Mouse (Mus musculus) forebrain, postnatal 0 days (tissue): Measurements from ENCODE around the gene 2010315B03Rik. TPM values are rescaled to one million over a fixed set of nuclear protein-coding genes. Genes with fewer than 3 reads are reported as not detected.

Source experiments
- ATAC-seq: fragments of 200-750 bp; cut with Nextera tagmentation; 2 replicates; pipeline ENCODE4 v1.8.0; 2017; ENCODE audit warnings: mild to moderate bottlenecking, moderate library complexity
- DNase-seq: peaks from one replicate; pipeline ENCODE4 v3.0.0-alpha.2; 2015
- H3K27ac ChIP-seq: fragments of 300-500 bp; sonication (generic); 2 replicates; pipeline ENCODE4 v1.5.1; 2014; ENCODE audit warnings: low read depth, mild to moderate bottlenecking, antibody characterized with exemption, low read length, moderate library complexity, mixed read lengths
- H3K27me3 ChIP-seq: fragments of 300-500 bp; sonication (generic); 2 replicates; pipeline ENCODE4 v1.6.1; 2014; ENCODE audit warnings: mild to moderate bottlenecking, low read length, mixed read lengths; ENCODE audit not compliant: insufficient read depth
- H3K36me3 ChIP-seq: fragments of 300-500 bp; sonication (generic); 2 replicates; pipeline ENCODE4 v1.6.1; 2014; ENCODE audit warnings: mild to moderate bottlenecking, moderate library complexity; ENCODE audit not compliant: insufficient read depth
- H3K4me1 ChIP-seq: fragments of 300-500 bp; sonication (generic); 2 replicates; pipeline ENCODE4 v1.6.1; 2014; ENCODE audit warnings: antibody characterized with exemption; ENCODE audit not compliant: insufficient read depth
- H3K4me2 ChIP-seq: fragments of 300-500 bp; sonication (generic); 2 replicates; pipeline ENCODE4 v1.6.1; 2014; ENCODE audit warnings: low read depth, mild to moderate bottlenecking, moderate library complexity
- H3K4me3 ChIP-seq: fragments of 300-500 bp; sonication (generic); 2 replicates; pipeline ENCODE4 v1.5.1; 2014; ENCODE audit warnings: low read depth, low read length, mixed read lengths
- H3K9ac ChIP-seq: fragments of 300-500 bp; sonication (generic); 2 replicates; pipeline ENCODE4 v1.6.1; 2014; ENCODE audit warnings: mild to moderate bottlenecking
- H3K9me3 ChIP-seq: fragments of 300-500 bp; sonication (generic); 2 replicates; pipeline ENCODE4 v1.6.1; 2016; ENCODE audit warnings: low read length
- CTCF ChIP-seq: sonication (generic); IDR thresholded peaks from 2 replicates; pipeline ENCODE4 v1.5.1; 2016; ENCODE audit warnings: antibody characterized with exemption, control low read depth, low read depth
- WGBS: fragments of 180-500 bp; shearing (Covaris S2); extraction: QIAGEN DNeasy Blood & Tissue Kit; methylation state at CpG from one replicate; pipeline ENCODE4 v1.1.7; 2014; 5-methylcytosine and 5-hydroxymethylcytosine counted together
- polyA plus RNA-seq: library from polyadenylated mRNA; unstranded; fragments of >200 nt; fragmentation: Nextera tagmentation; extraction: Ambion mirVana; gene quantifications from 2 replicates; pipeline ENCODE4 v1.2.1, GENCODE M21; 2015
- total RNA-seq: library from RNA; depleted of rRNA; stranded (reverse); fragments of >200 nt; gene quantifications from 2 replicates; pipeline ENCODE4 v1.2.3, GENCODE M21; 2014; rRNA removed

The 2010315B03Rik gene
- total RNA-seq (12.9 and 19.8 TPM in 2 replicates), polyA plus RNA-seq (7.7 and 12.0 TPM in 2 replicates)

DNA sequence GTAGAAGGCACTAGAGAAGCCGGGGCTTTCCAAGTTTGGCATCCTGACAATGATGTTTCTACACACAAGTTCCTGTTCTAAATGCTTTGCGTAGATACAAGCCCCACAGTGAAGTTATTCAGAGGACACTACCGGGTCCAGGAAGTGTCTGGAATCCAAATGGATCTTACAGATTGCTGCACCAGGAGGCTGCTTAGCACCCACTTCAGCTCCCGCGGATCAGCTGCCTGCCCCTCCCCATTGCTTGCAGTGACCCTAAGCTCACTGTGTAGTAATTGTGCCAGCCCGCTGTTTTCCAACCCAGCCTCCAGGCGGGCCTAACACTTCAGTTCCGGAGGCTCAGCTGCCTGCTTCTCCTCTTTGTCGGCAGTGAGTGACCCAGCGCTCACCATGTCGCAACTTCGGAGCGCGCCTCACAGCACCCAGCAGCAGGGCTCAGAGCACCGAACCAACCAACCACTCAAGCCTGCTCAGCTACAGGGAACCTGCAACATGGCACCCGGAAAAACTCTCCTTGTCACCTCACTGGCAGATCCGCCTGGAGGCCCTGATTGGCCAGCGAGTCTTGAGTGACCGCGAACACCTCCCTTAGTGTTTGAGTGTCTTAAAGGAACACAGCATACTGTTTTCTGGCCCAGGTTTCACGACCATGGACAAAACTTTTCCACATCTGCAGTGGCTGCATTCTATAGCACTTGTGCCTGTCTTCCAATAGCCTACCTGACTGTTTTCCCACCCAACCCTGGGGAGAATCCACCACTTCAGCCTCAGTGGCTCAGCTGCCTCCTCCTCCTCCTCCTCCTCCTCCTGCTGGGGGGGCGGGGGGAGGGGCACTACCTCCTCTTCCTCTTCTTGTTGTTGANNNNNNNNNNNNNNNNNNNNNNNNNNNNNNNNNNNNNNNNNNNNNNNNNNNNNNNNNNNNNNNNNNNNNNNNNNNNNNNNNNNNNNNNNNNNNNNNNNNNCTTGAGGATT, at the start of gene 2010315B03Rik:
Gene 2010315B03Rik, minus strand, starts transcription at position 526 of the 972 bp plus-strand sequence.
- peak; percentile 88 for DNase-seq
- peaks cover 3% of the 10 kb centered on the region; the same call in 1 of the 2 replicates for H3K9me3 ChIP-seq
- peak within 1 kb of the TSS; percentile 61 for H3K4me3 ChIP-seq
- peak within 1 kb of the TSS; percentile 60 for H3K4me2 ChIP-seq
- WGBS: under 1% methylated on average over 21 of the region's 22 CpGs
- 0 out of 2 replicates have a peak, but pooled peaks cover 6% of the 10 kb centered on the region for H3K4me1 ChIP-seq
- H3K9ac ChIP-seq: peak within 1 kb of the TSS; percentile 74
- H3K27me3 ChIP-seq: no peaks in the 10 kb centered on the region
- peak within 1 kb of the TSS; percentile 89 for H3K27ac ChIP-seq
- 0 out of 2 replicates have a peak, but pooled peaks have one; percentile 13 for TF ChIP-seq CTCF
- no peaks in the 10 kb centered on the region for H3K36me3 ChIP-seq
- ATAC-seq: peak; percentile 99

DNA sequence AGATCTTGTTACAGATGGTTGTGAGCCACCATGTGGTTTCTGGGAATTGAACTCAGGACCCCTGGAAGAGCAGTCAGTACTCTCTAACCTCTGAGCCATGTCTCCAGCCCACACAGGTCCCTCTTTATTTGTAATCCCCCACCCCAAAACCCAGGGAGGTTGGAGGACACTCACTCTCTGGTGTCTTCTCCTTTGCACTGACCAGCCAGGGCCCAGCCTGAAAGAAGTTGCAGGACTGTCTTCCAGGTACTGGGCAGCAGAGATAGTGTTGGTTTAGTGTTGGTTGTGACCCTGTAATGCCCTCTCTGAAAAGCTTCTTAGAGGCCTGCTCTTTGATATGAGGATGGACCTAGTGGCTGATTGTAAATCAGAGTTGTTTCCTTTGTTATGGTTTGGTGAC, 994 bp downstream of the 2010315B03Rik start:
- Histone ChIP-seq H3K9ac (peak overlapping the region; percentile 74), H3K4me3 (peak overlapping the region; percentile 61), H3K9me3 (no peaks in the 10 kb centered on the region), H3K27me3 (no peaks in the 10 kb centered on the region), H3K4me2 (peak overlapping the region; percentile 60), H3K36me3 (no peaks in the 10 kb centered on the region), H3K27ac (no peak overlapping the region; the same call in 1 of the 2 replicates), H3K4me1 (0 out of 2 replicates have a peak, but pooled peaks cover 6% of the 10 kb centered on the region)
- TF ChIP-seq CTCF: no peak
- DNase-seq (no peak), ATAC-seq (no peak)

DNA sequence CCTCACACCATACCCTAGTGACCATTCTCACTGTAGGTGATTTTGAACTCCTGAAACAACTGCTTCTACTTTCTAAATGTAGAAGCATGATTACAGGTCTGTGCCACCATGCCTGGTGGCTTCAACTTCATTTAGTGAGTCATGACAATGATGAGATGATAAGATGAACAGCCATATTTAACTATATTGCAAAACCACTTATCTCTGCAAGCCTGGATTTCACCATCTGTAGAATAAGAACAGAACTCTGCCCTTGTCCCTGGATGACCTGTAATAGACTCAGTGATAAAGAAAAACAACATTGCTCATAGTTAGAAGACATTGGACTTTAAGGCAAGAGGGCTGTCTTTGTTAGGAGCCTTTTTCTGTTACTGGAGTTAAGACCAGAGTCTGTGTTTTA, 24.2 kb downstream of the 2010315B03Rik start:
- Histone ChIP-seq H3K36me3 (peaks cover 4% of the 10 kb centered on the region; the same call in 1 of the 2 replicates), H3K9me3 (peaks cover 4% of the 10 kb centered on the region), H3K9ac (no peak overlapping the region), H3K27ac (no peak overlapping the region), H3K27me3 (no peaks in the 10 kb centered on the region), H3K4me1 (no peaks in the 10 kb centered on the region), H3K4me3 (no peak overlapping the region), H3K4me2 (no peak overlapping the region)
- TF ChIP-seq CTCF: no peak
- ATAC-seq (no peak), DNase-seq (no peak)

DNA sequence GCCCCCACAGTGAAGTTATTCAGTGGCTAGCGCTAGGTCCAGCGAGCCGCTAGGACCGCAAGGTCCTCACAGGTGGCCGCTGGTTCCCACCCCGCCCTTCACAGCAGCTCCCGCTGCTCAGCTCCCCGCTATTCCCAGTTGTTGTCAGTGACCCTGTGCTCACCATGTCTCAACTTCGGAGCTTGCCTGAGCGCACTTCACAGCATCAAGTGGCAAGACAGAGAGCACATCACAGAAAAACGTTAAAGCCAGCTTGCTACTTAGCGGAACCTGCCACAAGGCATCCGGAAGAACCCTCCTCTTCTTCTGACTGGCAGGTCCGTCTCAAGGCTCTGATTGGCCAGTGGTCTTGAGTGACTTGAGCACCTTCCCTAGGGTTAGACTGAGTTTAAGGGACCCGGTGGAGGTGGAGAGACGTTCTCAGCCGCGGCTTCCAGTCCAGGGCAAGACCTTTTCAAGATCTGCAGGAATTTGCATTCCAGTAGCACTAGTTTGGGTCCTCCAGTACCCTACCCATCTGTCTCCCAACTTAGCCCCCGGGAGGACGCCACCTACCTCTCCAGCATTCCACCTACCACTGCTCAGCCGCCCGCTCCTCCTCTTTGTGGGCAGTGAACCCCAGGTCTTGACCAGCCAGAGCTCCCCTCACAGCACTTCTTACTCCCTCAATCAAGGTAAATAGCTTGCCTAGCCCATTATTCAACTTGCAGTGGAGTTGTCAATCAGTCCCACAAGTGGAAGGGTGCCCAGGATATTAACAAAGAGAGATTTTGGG, 30.4 kb downstream of the 2010315B03Rik start:
- H3K4me1 ChIP-seq: peaks cover 5% of the 10 kb centered on the region; the same call in 1 of the 2 replicates
- under 1% methylated on average over 22 of the region's 22 CpGs for WGBS
- peak overlapping the region; percentile 73 for H3K4me3 ChIP-seq
- ATAC-seq: peak; percentile 99
- H3K4me2 ChIP-seq: peak overlapping the region; percentile 83
- H3K9me3 ChIP-seq: no peaks in the 10 kb centered on the region
- H3K27me3 ChIP-seq: no peaks in the 10 kb centered on the region
- peak; percentile 34; the same call in 1 of the 2 replicates for TF ChIP-seq CTCF
- H3K9ac ChIP-seq: peak overlapping the region; percentile 67
- H3K36me3 ChIP-seq: peaks cover 7% of the 10 kb centered on the region; the same call in 1 of the 2 replicates
- H3K27ac ChIP-seq: peak overlapping the region; percentile 79
- DNase-seq: peak; percentile 91

DNA sequence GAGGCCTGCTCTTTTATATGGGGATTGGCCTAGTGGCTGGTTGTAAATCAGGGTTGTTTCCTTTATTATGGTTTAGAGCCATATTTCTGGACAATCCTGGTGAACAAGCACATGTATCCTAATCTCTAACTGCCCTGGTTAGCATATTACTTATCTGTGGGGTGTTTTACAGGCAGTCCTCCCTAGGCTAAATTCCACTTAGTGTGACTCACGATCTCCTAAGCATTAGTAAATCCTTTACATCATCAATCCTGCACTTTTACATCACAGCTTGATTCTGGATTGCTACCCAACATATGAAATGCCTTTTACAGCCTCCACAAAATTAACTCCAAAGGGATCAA, 31.1 kb downstream of the 2010315B03Rik start:
- Histone ChIP-seq H3K9ac (peak overlapping the region; percentile 67), H3K36me3 (peaks cover 7% of the 10 kb centered on the region; the same call in 1 of the 2 replicates), H3K4me2 (peak overlapping the region; percentile 83), H3K4me1 (peaks cover 5% of the 10 kb centered on the region; the same call in 1 of the 2 replicates), H3K4me3 (peak overlapping the region; percentile 73), H3K9me3 (no peaks in the 10 kb centered on the region), H3K27ac (peak overlapping the region; percentile 79), H3K27me3 (no peaks in the 10 kb centered on the region)
- WGBS: 21% methylated on average over 1 of the region's 1 CpGs
- peak; percentile 47 for DNase-seq
- 0 out of 2 replicates have a peak, but pooled peaks have one; percentile 12 for ATAC-seq
- TF ChIP-seq CTCF: no peak

DNA sequence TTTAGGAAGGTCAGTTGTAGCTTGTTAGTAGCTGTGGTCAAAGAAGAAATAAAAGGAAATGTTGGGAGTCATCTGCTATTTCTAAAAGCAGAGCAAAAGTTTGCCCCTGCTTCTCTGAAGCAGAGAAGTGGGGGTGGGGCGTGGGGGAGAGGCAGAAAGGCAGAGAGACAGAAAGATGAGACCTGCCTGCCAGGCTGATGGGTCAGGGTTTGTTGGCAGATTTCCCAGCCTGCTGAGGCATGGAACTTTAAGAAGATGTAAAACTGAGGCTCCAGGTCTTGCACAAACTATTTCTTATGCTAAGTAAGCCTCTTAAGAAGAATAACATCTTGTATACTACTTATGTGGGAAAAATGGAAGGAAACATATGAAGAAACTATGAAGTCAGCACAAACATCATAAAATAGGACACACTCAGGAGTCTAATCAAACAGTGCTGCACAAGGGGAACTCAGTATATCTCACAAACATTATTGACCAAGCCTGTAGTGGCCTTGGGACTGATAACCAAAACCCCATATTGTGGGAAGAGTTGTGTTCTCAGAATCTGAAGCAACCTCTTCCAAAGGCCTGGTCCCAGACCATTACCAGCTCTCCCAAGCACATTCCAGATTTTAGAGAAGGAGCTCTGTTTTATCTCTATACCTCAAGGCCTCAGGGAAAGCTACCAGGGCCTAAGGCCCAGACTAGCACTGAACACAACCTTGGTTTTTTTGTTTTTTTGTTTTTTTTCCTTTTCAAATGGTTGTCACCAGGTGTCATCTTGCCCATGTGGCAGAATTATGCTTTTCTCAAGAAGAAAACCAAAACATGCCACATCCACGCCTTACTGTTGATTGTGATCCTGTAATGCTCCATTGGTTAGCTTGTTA, 31.7 kb downstream of the 2010315B03Rik start:
- Histone ChIP-seq H3K4me2 (peak overlapping the region; percentile 83), H3K9ac (peak overlapping the region; percentile 67; the same call in 1 of the 2 replicates), H3K4me3 (peak overlapping the region; percentile 73), H3K4me1 (peaks cover 5% of the 10 kb centered on the region; the same call in 1 of the 2 replicates), H3K9me3 (no peaks in the 10 kb centered on the region), H3K36me3 (peaks cover 7% of the 10 kb centered on the region; the same call in 1 of the 2 replicates), H3K27ac (no peak overlapping the region), H3K27me3 (no peaks in the 10 kb centered on the region)
- 75% methylated on average over 2 of the region's 2 CpGs for WGBS
- no peak for DNase-seq
- no peak for TF ChIP-seq CTCF
- ATAC-seq: no peak
